Mouse (Mus musculus): ENCODE measurements around the gene B3gat1.

The B3gat1 gene

GRCm38 (mm10) chr9:26733206-26733891 is at the start of gene B3gat1:
Gene B3gat1 (plus strand): TSS chr9:26733728.
- no peak for DNase-seq (ENCODE audit: low spot score in 2 of 2)

GRCm38 (mm10) chr9:26689171-26689570 is 44.4 kb upstream of the B3gat1 start:
- DNase-seq (ENCODE audit: low spot score in 2 of 2): no peak

GRCm38 (mm10) chr9:26689956-26690698 is 43.4 kb upstream of the B3gat1 start:
- no peak for DNase-seq (ENCODE audit: low spot score in 2 of 2)

GRCm38 (mm10) chr9:26692641-26693040 is 40.9 kb upstream of the B3gat1 start:
- no peak for DNase-seq (ENCODE audit: low spot score in 2 of 2)

- no peak for DNase-seq (ENCODE audit: low spot score in 2 of 2)
These were observed 38.9 kb upstream of the B3gat1 start for GRCm38 (mm10) chr9:26694656-26695055.

- DNase-seq (ENCODE audit: low spot score in 2 of 2): no peak
These were observed 38.4 kb upstream of the B3gat1 start for GRCm38 (mm10) chr9:26695178-26695577.

- no peak for DNase-seq (ENCODE audit: low spot score in 2 of 2)
These were observed 35.2 kb upstream of the B3gat1 start for GRCm38 (mm10) chr9:26698286-26698685.

- no peak for DNase-seq (ENCODE audit: low spot score in 2 of 2)
These were observed 33.2 kb upstream of the B3gat1 start for GRCm38 (mm10) chr9:26700329-26700728.

GRCm38 (mm10) chr9:26718388-26718787 is 15.1 kb upstream of the B3gat1 start:
- DNase-seq (ENCODE audit: low spot score in 2 of 2): no peak

- no peak for DNase-seq (ENCODE audit: low spot score in 2 of 2)
These were observed 11.8 kb upstream of the B3gat1 start for GRCm38 (mm10) chr9:26721771-26722170.

GRCm38 (mm10) chr9:26725709-26726108 is 7.8 kb upstream of the B3gat1 start:
- no peak for DNase-seq (ENCODE audit: low spot score in 2 of 2)

GRCm38 (mm10) chr9:26727445-26727844 is 6.1 kb upstream of the B3gat1 start:
- DNase-seq (ENCODE audit: low spot score in 2 of 2): no peak

GRCm38 (mm10) chr9:26728556-26728955 is 5.0 kb upstream of the B3gat1 start:
- no peak for DNase-seq (ENCODE audit: low spot score in 2 of 2)

- no peak for DNase-seq (ENCODE audit: low spot score in 2 of 2)
These were observed 458 bp downstream of the B3gat1 start for GRCm38 (mm10) chr9:26733986-26734385.

- DNase-seq (ENCODE audit: low spot score in 2 of 2): no peak
These were observed 3.6 kb downstream of the B3gat1 start for GRCm38 (mm10) chr9:26737116-26737515.

- DNase-seq (ENCODE audit: low spot score in 2 of 2): no peak
These were observed 9.3 kb downstream of the B3gat1 start for GRCm38 (mm10) chr9:26742817-26743216.

- DNase-seq (ENCODE audit: low spot score in 2 of 2): no peak
These were observed 13.6 kb downstream of the B3gat1 start for GRCm38 (mm10) chr9:26747121-26747520.

- no peak for DNase-seq (ENCODE audit: low spot score in 2 of 2)
These were observed 15.4 kb downstream of the B3gat1 start for GRCm38 (mm10) chr9:26748893-26749292.

GRCm38 (mm10) chr9:26760081-26760480 is 26.6 kb downstream of the B3gat1 start:
- no peak for DNase-seq (ENCODE audit: low spot score in 2 of 2)

GRCm38 (mm10) chr9:26760576-26760975 is 27.0 kb downstream of the B3gat1 start:
- DNase-seq (ENCODE audit: low spot score in 2 of 2): no peak

GRCm38 (mm10) chr9:26762477-26762876 is 28.9 kb downstream of the B3gat1 start:
- no peak for DNase-seq (ENCODE audit: low spot score in 2 of 2)

GRCm38 (mm10) chr9:26768181-26768580 is 34.7 kb downstream of the B3gat1 start:
- no peak for DNase-seq (ENCODE audit: low spot score in 2 of 2)

GRCm38 (mm10) chr9:26775700-26776099 is 42.2 kb downstream of the B3gat1 start:
- no peak for DNase-seq (ENCODE audit: low spot score in 2 of 2)

Data from urinary bladder, adult 18-20 months (tissue).